Mouse (Mus musculus) heart, adult 2 months (tissue): ENCODE data around the gene Stat4. TPM values are rescaled to one million over a fixed set of nuclear protein-coding genes. Genes with fewer than 3 reads are reported as not detected.

Source experiments
- DNase-seq, 2 experiments: peaks; one replicate each; pipeline ENCODE4 v3.0.0; 2021
- H3K27ac ChIP-seq: fragments of 200-600 bp; 2 replicates; pipeline ENCODE4 v1.8.1; 2022
- H3K27me3 ChIP-seq: fragments of 200-500 bp; 2 replicates; pipeline ENCODE4 v1.6.1; 2012; ENCODE audit warnings: mild to moderate bottlenecking, low read length, inconsistent platforms, mixed read lengths; ENCODE audit not compliant: control insufficient read depth, insufficient read depth
- H3K36me3 ChIP-seq: fragments of 200-500 bp; 2 replicates; pipeline ENCODE4 v1.6.1; 2012; ENCODE audit warnings: low read length, inconsistent platforms; ENCODE audit not compliant: control insufficient read depth, insufficient read depth
- H3K4me1 ChIP-seq: fragments of 200-500 bp; 2 replicates; pipeline ENCODE4 v1.6.1; 2011; ENCODE audit warnings: low read length; ENCODE audit not compliant: control insufficient read depth, insufficient read depth
- H3K4me3 ChIP-seq: fragments of 200-600 bp; 2 replicates; pipeline ENCODE4 v1.8.1; 2022
- H3K79me2 ChIP-seq: fragments of 200-500 bp; replicated peaks from 2 replicates; pipeline ENCODE4 v1.6.1; 2012; ENCODE audit warnings: mild to moderate bottlenecking, inconsistent platforms, low read length, moderate library complexity, mixed read lengths; ENCODE audit not compliant: control insufficient read depth, insufficient read depth
- H3K9ac ChIP-seq: fragments of 200-500 bp; 2 replicates; pipeline ENCODE4 v1.6.1; 2012; ENCODE audit warnings: low read depth, mild to moderate bottlenecking, control low read depth, inconsistent platforms, low read length, mixed read lengths
- CTCF ChIP-seq: fragments of 200-600 bp; IDR thresholded peaks from 2 replicates; pipeline ENCODE4 v1.8.1; 2022; ENCODE audit warnings: antibody characterized with exemption, mild to moderate bottlenecking, moderate library complexity
- EP300 ChIP-seq: fragments of 200-500 bp; IDR thresholded peaks from 2 replicates; pipeline ENCODE4 v1.6.1; 2011; ENCODE audit warnings: low read depth, low read length, control low read depth; ENCODE audit not compliant: insufficient read depth
- POLR2A ChIP-seq: fragments of 200-500 bp; IDR thresholded peaks from 2 replicates; pipeline ENCODE4 v1.6.1; 2011; ENCODE audit warnings: mild to moderate bottlenecking, low read depth, low read length, control low read depth; ENCODE audit not compliant: insufficient read depth
- WGBS: fragments of 180-500 bp; shearing (Covaris S2); methylation state at CpG from one replicate; pipeline ENCODE4 v1.1.7; 2018; 5-methylcytosine and 5-hydroxymethylcytosine counted together
- intact Hi-C: fragments of 180-260 bp; cut with DNase I; formaldehyde crosslinking; loops from one replicate; pipeline ENCODE4 v1.15.1; 2025
- polyA plus RNA-seq: library from polyadenylated mRNA; depleted of rRNA; stranded (reverse); fragments of >200 nt; gene quantifications from 2 replicates; pipeline ENCODE4 v1.2.3, GENCODE M21; 2012
- total RNA-seq, 2 experiments: library from RNA; stranded (reverse); gene quantifications; 2 replicates each; pipeline ENCODE4 v1.2.3; 2021

Gene Stat4
- total and polyA plus RNA-seq, 3 experiments: 0.45 to 0.68 (median 0.51) TPM

DNA sequence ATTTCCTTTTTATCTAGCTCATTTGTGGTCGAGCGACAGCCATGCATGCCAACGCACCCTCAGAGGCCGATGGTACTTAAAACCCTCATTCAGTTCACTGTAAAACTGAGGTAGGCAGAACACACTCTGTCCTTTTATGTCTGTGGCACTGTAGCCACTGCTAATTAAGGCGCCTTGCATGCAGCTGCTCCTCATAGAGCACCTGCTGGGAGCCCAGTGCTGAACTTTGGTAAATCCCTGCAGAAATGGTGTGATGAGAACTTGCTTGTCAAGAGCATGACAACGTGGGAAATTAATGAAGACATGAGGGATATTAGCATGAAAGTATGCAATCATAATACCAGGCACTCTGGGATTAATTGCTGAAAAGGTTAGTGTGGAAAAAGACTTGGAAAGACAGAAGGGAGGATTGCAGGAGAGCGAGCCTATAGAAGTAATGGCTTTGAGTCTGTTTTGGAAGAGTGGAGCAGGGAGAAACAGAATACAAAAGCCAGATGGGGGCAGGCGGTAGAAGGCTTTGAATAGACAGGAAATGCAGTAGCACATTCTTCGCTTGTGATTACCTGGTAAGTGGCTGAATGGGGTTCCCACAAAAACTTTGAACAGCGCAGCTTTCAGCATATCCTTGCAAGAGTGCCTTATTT, 92.9 kb downstream of the Stat4 start:
- Histone ChIP-seq H3K9ac (no peak overlapping the region), H3K4me3 (no peak overlapping the region), H3K27me3 (no peaks in the 10 kb centered on the region), H3K4me1 (no peaks in the 10 kb centered on the region), H3K79me2 (no peaks in the 10 kb centered on the region), H3K36me3 (no peaks in the 10 kb centered on the region), H3K27ac (no peak overlapping the region)
- intact Hi-C loops: no loop called here
- no peak for TF ChIP-seq CTCF
- no peak for TF ChIP-seq POLR2A
- TF ChIP-seq EP300: no peak
- DNase-seq: no peak
- WGBS: 39% methylated on average over 10 of the region's 10 CpGs

DNA sequence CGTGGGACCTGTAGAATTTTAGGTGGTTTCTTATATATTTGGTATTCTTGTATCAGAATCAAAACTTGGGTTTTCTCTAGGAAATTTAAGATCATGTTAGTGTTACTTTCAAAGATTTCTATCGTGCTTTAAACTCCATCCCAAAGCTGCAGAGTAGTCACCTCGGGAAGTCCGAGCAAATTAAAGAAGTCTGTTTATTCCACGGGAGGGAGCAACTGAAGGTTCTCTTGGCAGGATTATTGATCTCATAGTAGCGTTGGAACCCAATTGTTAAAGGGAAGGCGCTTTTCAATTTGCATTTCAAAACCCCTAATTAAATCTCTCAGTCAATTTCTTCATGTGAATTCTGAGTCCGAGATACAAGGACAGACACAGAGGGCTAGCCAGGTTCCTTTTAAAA, 93.4 kb downstream of the Stat4 start:
- Histone ChIP-seq H3K27ac (no peak overlapping the region), H3K4me1 (no peaks in the 10 kb centered on the region), H3K4me3 (no peak overlapping the region), H3K27me3 (no peaks in the 10 kb centered on the region), H3K9ac (no peak overlapping the region), H3K36me3 (no peaks in the 10 kb centered on the region), H3K79me2 (no peaks in the 10 kb centered on the region)
- WGBS: 54% methylated on average over 8 of the region's 8 CpGs
- intact Hi-C loops: no loop called here
- TF ChIP-seq EP300 (no peak), POLR2A (no peak), CTCF (no peak)
- DNase-seq: no peak

DNA sequence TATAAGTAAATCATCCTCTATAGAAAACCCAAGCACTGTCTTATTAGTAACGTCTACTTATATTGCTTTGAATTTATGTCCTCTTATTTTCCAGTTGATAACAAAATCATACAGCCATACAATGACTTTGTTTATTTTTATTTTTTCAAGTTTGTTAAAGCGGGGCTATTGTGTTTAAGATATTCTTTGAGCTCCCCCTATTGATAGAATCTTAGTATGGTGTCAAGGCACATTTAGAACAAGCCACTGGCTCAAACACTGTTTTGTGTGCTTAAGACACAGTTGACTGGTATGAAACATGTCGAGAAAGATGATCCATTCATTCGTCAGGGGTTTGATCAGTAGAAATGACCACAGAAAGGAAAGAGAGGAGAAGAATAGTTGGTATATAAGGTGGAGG, 99.3 kb downstream of the Stat4 start:
- WGBS: 21% methylated on average over 4 of the region's 4 CpGs
- Histone ChIP-seq H3K27me3 (no peaks in the 10 kb centered on the region), H3K27ac (no peak overlapping the region), H3K4me3 (no peak overlapping the region), H3K36me3 (no peaks in the 10 kb centered on the region), H3K79me2 (no peaks in the 10 kb centered on the region), H3K4me1 (no peaks in the 10 kb centered on the region), H3K9ac (no peak overlapping the region)
- TF ChIP-seq CTCF (peak; percentile 63), POLR2A (no peak), EP300 (no peak)
- DNase-seq: no peak
- intact Hi-C loops: no loop called here

DNA sequence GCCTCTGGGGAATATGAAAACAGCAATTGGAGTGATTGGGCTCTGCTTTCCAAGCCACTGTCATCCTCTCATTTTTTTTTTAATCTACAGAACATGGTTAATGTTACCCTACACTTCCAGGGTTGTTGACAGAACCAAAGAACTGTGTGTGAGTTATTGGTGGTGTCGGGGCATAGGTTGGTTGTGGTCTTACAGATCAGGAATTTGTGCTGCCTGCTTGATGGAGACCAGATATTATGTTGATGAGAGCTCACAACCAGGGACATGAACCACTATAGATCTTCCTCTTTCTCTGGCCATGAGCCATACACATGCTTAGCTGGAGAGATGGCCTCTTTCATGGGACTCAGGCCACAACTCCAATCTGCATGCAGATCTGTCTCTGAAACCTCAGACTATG, 100.2 kb downstream of the Stat4 start:
- 67% methylated on average over 1 of the region's 1 CpGs for WGBS
- TF ChIP-seq CTCF (no peak), EP300 (no peak), POLR2A (no peak)
- Histone ChIP-seq H3K27ac (no peak overlapping the region), H3K36me3 (no peaks in the 10 kb centered on the region), H3K4me3 (no peak overlapping the region), H3K9ac (no peak overlapping the region), H3K4me1 (no peaks in the 10 kb centered on the region), H3K27me3 (no peaks in the 10 kb centered on the region), H3K79me2 (no peaks in the 10 kb centered on the region)
- no peak for DNase-seq
- intact Hi-C loops: no loop called here

DNA sequence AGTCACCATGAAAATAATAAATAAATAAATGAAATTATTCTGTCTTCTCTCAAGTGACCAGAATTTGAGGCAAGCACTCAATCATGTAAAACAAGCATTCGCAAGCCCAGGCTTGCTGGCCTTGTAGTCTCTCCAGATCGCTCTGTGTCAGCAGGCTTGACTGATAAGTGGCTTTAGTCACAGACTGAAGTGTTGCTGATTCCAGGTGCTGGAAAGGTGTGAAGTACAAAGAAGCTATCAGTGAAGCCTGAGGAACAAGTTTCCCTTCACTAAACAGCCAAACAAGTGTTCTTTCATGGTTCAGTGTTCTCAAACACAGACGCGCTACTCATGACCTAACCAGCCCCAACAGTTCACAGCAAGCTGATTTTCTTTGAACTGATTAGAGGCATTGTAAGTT, 101.7 kb downstream of the Stat4 start:
- intact Hi-C loops: no loop called here
- DNase-seq: no peak
- TF ChIP-seq CTCF (no peak), EP300 (no peak), POLR2A (no peak)
- 75% methylated on average over 4 of the region's 4 CpGs for WGBS
- no peaks in the 10 kb centered on the region for H3K27me3 ChIP-seq
- H3K9ac ChIP-seq: no peak overlapping the region
- no peaks in the 10 kb centered on the region for H3K79me2 ChIP-seq
- H3K36me3 ChIP-seq: no peaks in the 10 kb centered on the region
- H3K4me3 ChIP-seq: no peak overlapping the region
- H3K4me1 ChIP-seq: no peaks in the 10 kb centered on the region
- H3K27ac ChIP-seq: no peak overlapping the region

DNA sequence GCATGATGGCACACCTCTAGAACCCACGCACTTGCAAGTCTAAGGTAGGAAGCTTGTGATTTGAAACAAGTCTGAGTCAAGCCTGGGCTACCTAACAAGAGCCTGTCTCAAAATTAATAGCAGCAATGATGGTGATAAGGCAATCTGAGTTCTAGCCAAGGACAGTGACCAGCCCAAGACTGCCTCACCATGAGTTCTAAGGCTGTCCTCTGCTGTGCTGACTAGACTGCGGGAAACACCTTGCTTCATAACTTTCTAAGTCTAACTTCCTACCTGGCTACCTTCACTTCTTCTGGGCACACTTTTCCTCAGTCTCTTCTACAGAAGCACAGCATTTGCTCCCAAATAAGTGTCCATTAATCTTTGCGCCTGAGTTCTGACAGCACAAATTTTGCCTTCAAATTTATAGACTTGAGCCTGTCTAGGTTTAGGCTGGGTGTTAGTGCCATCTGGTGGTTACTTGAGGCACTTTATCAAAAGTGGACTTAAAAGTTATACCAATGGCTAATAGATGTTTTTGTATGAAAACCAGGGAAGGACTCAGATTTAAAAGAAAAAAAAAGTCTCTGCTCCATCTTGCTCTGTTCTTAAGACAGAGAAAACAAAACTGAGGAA, 111.8 kb downstream of the Stat4 start:
- H3K79me2 ChIP-seq: no peaks in the 10 kb centered on the region
- DNase-seq: no peak
- no peak overlapping the region for H3K9ac ChIP-seq
- intact Hi-C loops: loop anchor here (1.0 to 5.0 kb wide), 3 partner anchors 94 to 456 kb away; no protein-coding TSS in a partner anchor
- WGBS: 73% methylated on average over 3 of the region's 3 CpGs
- TF ChIP-seq CTCF (peak; percentile 86), EP300 (no peak)
- no peak overlapping the region for H3K27ac ChIP-seq
- no peaks in the 10 kb centered on the region for H3K36me3 ChIP-seq
- H3K4me3 ChIP-seq: no peak overlapping the region
- no peaks in the 10 kb centered on the region for H3K4me1 ChIP-seq
- no peaks in the 10 kb centered on the region for H3K27me3 ChIP-seq
